Mouse (Mus musculus) small intestine, adult 2 months (tissue): Measurements from ENCODE around the gene Ibtk. TPM values are rescaled to one million over a fixed set of nuclear protein-coding genes. Genes with fewer than 3 reads are reported as not detected.

Experiments
- H3K27ac ChIP-seq: fragments of 200-500 bp; 2 replicates; pipeline ENCODE4 v1.5.1; 2012; ENCODE audit warnings: low read depth, low read length, control low read depth, inconsistent platforms; ENCODE audit not compliant: insufficient read depth
- H3K27me3 ChIP-seq: fragments of 200-500 bp; 2 replicates; pipeline ENCODE4 v1.6.1; 2012; ENCODE audit warnings: mild to moderate bottlenecking, moderate library complexity, low read length, inconsistent platforms; ENCODE audit not compliant: control insufficient read depth, insufficient read depth
- H3K36me3 ChIP-seq: fragments of 200-500 bp; 2 replicates; pipeline ENCODE4 v1.6.1; 2012; ENCODE audit warnings: mild to moderate bottlenecking, low read length, control low read depth, inconsistent platforms; ENCODE audit not compliant: control insufficient read depth, insufficient read depth
- H3K4me1 ChIP-seq: fragments of 200-500 bp; 2 replicates; pipeline ENCODE4 v1.6.1; 2012; ENCODE audit warnings: low read length, inconsistent platforms, mixed read lengths; ENCODE audit not compliant: control insufficient read depth, insufficient read depth, insufficient read length
- H3K4me3 ChIP-seq: fragments of 200-500 bp; 2 replicates; pipeline ENCODE4 v1.5.1; 2012; ENCODE audit warnings: low read depth, mild to moderate bottlenecking, control low read depth, inconsistent platforms, low read length, moderate library complexity
- CTCF ChIP-seq: fragments of 200-500 bp; IDR thresholded peaks from 2 replicates; pipeline ENCODE4 v1.5.1; 2012; ENCODE audit warnings: low read depth, mild to moderate bottlenecking, control low read depth, inconsistent platforms, low read length, moderate library complexity, mixed read lengths; ENCODE audit not compliant: insufficient replicate concordance, insufficient read length; ENCODE audit errors: extremely low read depth
- POLR2A ChIP-seq: fragments of 200-500 bp; IDR thresholded peaks from 2 replicates; pipeline ENCODE4 v1.6.1; 2012; ENCODE audit warnings: low read depth, mild to moderate bottlenecking, control low read depth, inconsistent platforms, low read length, moderate library complexity
- WGBS: fragments of 180-500 bp; shearing (Covaris S2); methylation state at CpG from one replicate; pipeline ENCODE4 v1.1.7; 2018; 5-methylcytosine and 5-hydroxymethylcytosine counted together
- polyA plus RNA-seq: library from polyadenylated mRNA; depleted of rRNA; stranded (reverse); fragments of >200 nt; gene quantifications from 2 replicates; pipeline ENCODE4 v1.2.3, GENCODE M21; 2012

Ibtk gene
- polyA plus RNA-seq, 1 experiment: 2.4 TPM

- H3K36me3 ChIP-seq: peaks cover 12% of the 10 kb centered on the region
- no peak overlapping the region for H3K27ac ChIP-seq
- no peak overlapping the region for H3K4me3 ChIP-seq
- H3K27me3 ChIP-seq: no peaks in the 10 kb centered on the region
- TF ChIP-seq CTCF (no peak), POLR2A (no peak)
- H3K4me1 ChIP-seq: no peaks in the 10 kb centered on the region; the same call in 1 of the 2 replicates
- 82% methylated on average over 2 of the region's 2 CpGs for WGBS
Measured at GRCm38 (mm10) chr9:85745566-85745965, 3.6 kb downstream of the Ibtk start.

- Histone ChIP-seq H3K27ac (no peak overlapping the region), H3K4me1 (no peaks in the 10 kb centered on the region; the same call in 1 of the 2 replicates), H3K27me3 (no peaks in the 10 kb centered on the region), H3K36me3 (peaks cover 15% of the 10 kb centered on the region), H3K4me3 (no peak overlapping the region)
- WGBS: 76% methylated on average over 11 of the region's 11 CpGs
- TF ChIP-seq CTCF (no peak), POLR2A (no peak)
Measured at GRCm38 (mm10) chr9:85743358-85743757, 5.8 kb downstream of the Ibtk start.

- Histone ChIP-seq H3K4me1 (no peaks in the 10 kb centered on the region), H3K27me3 (no peaks in the 10 kb centered on the region), H3K4me3 (no peak overlapping the region), H3K36me3 (peaks cover 17% of the 10 kb centered on the region), H3K27ac (no peak overlapping the region)
- 91% methylated on average over 4 of the region's 4 CpGs for WGBS
- TF ChIP-seq POLR2A: no peak
- no peak for TF ChIP-seq CTCF
Measured at GRCm38 (mm10) chr9:85742107-85742506, 7.0 kb downstream of the Ibtk start.

- no peak overlapping the region for H3K4me3 ChIP-seq
- no peak overlapping the region for H3K27ac ChIP-seq
- WGBS: 52% methylated on average over 4 of the region's 4 CpGs
- no peaks in the 10 kb centered on the region for H3K4me1 ChIP-seq
- TF ChIP-seq CTCF: no peak
- no peak for TF ChIP-seq POLR2A
- no peaks in the 10 kb centered on the region for H3K27me3 ChIP-seq
- H3K36me3 ChIP-seq: peaks cover 28% of the 10 kb centered on the region
Measured at GRCm38 (mm10) chr9:85739279-85739678, 9.9 kb downstream of the Ibtk start.

GRCm38 (mm10) chr9:85734821-85735220 is 14.3 kb downstream of the Ibtk start:
- Histone ChIP-seq H3K4me3 (no peak overlapping the region), H3K36me3 (peaks cover 37% of the 10 kb centered on the region), H3K27me3 (no peaks in the 10 kb centered on the region), H3K4me1 (no peaks in the 10 kb centered on the region), H3K27ac (no peak overlapping the region)
- TF ChIP-seq CTCF: no peak
- TF ChIP-seq POLR2A: no peak
- WGBS: 61% methylated on average over 4 of the region's 4 CpGs

GRCm38 (mm10) chr9:85724078-85724477 is 25.1 kb downstream of the Ibtk start:
- H3K27me3 ChIP-seq: no peaks in the 10 kb centered on the region
- no peak overlapping the region for H3K27ac ChIP-seq
- WGBS: 95% methylated on average over 9 of the region's 9 CpGs
- no peak overlapping the region for H3K4me3 ChIP-seq
- H3K36me3 ChIP-seq: peaks cover 66% of the 10 kb centered on the region
- TF ChIP-seq POLR2A: no peak
- no peak for TF ChIP-seq CTCF
- H3K4me1 ChIP-seq: no peaks in the 10 kb centered on the region

GRCm38 (mm10) chr9:85717336-85717735 is 31.8 kb downstream of the Ibtk start:
- no peak overlapping the region for H3K27ac ChIP-seq
- TF ChIP-seq POLR2A (no peak), CTCF (no peak)
- H3K4me1 ChIP-seq: no peaks in the 10 kb centered on the region
- 77% methylated on average over 7 of the region's 7 CpGs for WGBS
- H3K36me3 ChIP-seq: peaks cover 64% of the 10 kb centered on the region
- no peaks in the 10 kb centered on the region for H3K27me3 ChIP-seq
- H3K4me3 ChIP-seq: no peak overlapping the region
